Mouse (Mus musculus): ENCODE measurements around the gene Ube2h. TPM values are rescaled to one million over a fixed set of nuclear protein-coding genes. Genes with fewer than 3 reads are reported as not detected.

The Ube2h gene
- polyA plus RNA-seq, 1 experiment from 2014 or later: 44.4 TPM

DNA sequence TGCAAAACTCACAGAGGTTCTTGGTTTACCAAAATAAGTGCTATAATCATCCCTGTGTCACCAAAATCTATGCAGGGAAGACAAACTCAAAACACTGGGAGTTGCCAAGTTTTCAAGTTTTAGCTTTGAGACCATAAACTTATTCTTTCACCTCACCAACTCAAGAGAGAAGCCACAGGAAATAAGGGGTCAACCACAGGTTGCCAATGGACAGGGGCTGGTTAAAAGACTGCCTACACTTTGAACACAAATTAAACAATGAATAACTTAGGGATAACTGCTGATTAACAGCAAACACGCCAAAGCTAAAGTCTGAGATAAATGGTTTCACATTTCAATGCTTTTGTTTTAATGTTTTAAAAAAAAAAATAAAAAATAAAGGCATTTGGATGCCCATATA lies 5.2 kb downstream of the Ube2h start:
- Histone ChIP-seq H3K9ac (no peak overlapping the region), H3K27ac (no peak overlapping the region), H3K9me3 (no peaks in the 10 kb centered on the region), H3K4me2 (no peak overlapping the region), H3K36me3 (peaks cover 38% of the 10 kb centered on the region), H3K27me3 (no peaks in the 10 kb centered on the region), H3K4me3 (no peak overlapping the region), H3K4me1 (peaks cover 28% of the 10 kb centered on the region)
- 71% methylated on average over 1 of the region's 1 CpGs for WGBS
- ATAC-seq (ENCODE audit: insufficient number of reproducible peaks, insufficient read depth, low FRiP score, low TSS enrichment, low read depth): no peak

DNA sequence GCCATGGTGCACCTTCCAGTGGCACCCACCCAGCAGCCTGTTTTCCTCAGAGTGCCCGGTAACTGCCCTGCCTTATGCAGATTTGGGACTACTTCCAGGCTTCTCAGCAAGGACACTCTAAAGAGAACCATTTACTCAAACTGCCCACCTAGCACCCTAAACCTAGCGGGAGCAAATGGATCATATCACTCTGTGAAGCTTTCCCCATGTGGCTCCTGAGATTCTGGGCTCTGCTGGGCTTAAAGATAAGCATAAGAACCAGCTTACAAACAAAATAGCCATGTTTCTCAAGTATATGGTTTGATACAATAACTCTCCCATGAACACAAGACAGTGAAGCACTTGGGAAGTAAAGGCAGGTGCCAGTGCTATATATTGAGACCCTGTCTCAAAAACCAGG lies 11.8 kb downstream of the Ube2h start:
- H3K9ac ChIP-seq: no peak overlapping the region
- ATAC-seq (ENCODE audit: insufficient number of reproducible peaks, insufficient read depth, low FRiP score, low TSS enrichment, low read depth): no peak
- no peak overlapping the region for H3K4me2 ChIP-seq

DNA sequence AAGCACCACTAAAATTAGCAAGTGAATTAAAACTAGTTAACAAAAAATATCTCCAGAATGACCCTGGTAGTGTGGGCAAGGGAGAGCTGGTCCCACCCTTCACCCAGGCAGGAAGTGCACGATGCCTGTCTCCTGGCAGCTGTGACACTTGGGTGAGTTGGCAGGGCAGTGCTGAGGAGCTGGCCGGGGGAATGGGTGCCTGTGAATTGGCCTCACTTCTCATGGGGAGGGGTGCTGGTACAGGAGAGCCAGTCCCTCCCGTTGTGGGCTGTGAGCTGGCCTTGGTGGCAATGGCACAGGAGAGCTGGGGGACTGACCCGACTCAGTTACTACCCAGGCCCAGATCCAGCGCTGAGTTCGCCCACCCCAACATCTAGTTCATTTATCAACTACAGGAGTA lies 16.4 kb downstream of the Ube2h start:
- ATAC-seq (ENCODE audit: insufficient number of reproducible peaks, insufficient read depth, low FRiP score, low TSS enrichment, low read depth): no peak
- Histone ChIP-seq H3K36me3 (peaks cover 46% of the 10 kb centered on the region), H3K27ac (no peak overlapping the region), H3K4me3 (no peak overlapping the region), H3K4me1 (no peaks in the 10 kb centered on the region), H3K9ac (no peak overlapping the region), H3K4me2 (no peak overlapping the region), H3K27me3 (no peaks in the 10 kb centered on the region), H3K9me3 (no peaks in the 10 kb centered on the region)
- 92% methylated on average over 6 of the region's 6 CpGs for WGBS

More for the DNA sequence above, 11.8 kb downstream of the Ube2h start:
- Histone ChIP-seq H3K9me3 (no peaks in the 10 kb centered on the region), H3K36me3 (peaks cover 51% of the 10 kb centered on the region), H3K27me3 (no peaks in the 10 kb centered on the region), H3K4me3 (no peak overlapping the region), H3K4me1 (no peaks in the 10 kb centered on the region), H3K27ac (no peak overlapping the region)
- 95% methylated on average over 2 of the region's 2 CpGs for WGBS

DNA sequence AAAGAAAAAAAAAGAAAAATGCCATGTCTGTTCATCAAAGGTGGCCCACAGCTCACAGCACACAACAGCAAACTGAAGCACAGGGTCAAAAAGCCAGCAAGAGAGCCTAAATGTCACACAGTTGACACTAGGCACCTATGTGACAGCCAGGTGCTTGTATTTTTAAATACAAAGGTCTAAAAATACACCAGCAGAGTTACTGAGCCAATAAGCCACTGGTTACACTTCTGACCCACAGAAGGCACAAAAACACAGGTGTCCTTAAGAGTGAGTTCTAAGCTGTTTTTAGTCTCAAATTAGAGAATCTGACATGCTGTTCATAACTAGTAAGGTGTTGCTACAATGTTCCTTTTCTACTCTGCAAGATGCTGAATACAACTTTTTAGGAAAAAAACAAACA lies 17.7 kb downstream of the Ube2h start:
- Histone ChIP-seq H3K27me3 (no peaks in the 10 kb centered on the region), H3K9me3 (no peaks in the 10 kb centered on the region), H3K27ac (no peak overlapping the region), H3K36me3 (peaks cover 49% of the 10 kb centered on the region), H3K9ac (no peak overlapping the region), H3K4me3 (no peak overlapping the region), H3K4me2 (no peak overlapping the region), H3K4me1 (no peaks in the 10 kb centered on the region)
- ATAC-seq (ENCODE audit: insufficient number of reproducible peaks, insufficient read depth, low FRiP score, low TSS enrichment, low read depth): no peak

DNA sequence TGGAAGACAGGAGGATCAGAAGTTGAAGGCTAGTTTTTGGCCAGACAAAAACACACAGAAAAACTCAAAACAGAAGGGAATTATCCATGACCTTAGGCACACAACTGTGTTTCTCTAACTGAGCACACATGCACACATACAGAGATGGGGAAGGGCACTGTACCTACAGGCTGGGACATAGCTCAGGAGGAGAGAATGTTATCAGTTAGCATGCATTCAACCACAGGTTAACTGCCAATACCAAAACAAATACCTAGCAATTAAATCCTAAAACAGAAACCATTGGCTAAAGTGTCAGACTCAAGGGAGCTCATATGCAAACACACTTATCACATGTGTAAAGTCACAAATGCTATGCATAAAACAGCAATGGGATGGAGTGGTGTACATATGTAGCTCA lies 20.2 kb downstream of the Ube2h start:
- no peak for ATAC-seq (ENCODE audit: insufficient number of reproducible peaks, insufficient read depth, low FRiP score, low TSS enrichment, low read depth)
- no peak overlapping the region for H3K4me2 ChIP-seq
- no peaks in the 10 kb centered on the region for H3K9me3 ChIP-seq
- H3K9ac ChIP-seq: no peak overlapping the region
- H3K27ac ChIP-seq: no peak overlapping the region
- H3K4me3 ChIP-seq: no peak overlapping the region
- H3K27me3 ChIP-seq: no peaks in the 10 kb centered on the region
- peaks cover 54% of the 10 kb centered on the region for H3K36me3 ChIP-seq
- H3K4me1 ChIP-seq: no peaks in the 10 kb centered on the region

DNA sequence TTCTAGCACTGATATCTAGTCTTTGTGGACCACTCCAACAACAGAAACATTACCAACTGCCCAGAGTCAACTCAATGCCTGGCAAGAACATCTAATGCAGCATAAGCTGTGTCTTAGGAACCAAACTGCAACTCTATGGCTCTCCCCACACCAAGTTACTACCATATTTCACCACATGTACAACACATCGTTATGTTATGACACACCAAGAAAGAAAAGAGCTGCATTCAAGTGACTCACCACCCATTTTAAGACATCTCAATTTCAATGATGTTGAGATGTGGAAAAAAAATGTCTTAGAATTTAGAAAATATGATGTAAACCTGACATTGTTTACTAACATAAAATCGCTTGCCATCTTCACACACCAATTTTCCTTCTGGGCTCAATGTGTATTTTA lies 22.0 kb downstream of the Ube2h start:
- Histone ChIP-seq H3K4me1 (no peaks in the 10 kb centered on the region), H3K9me3 (no peaks in the 10 kb centered on the region), H3K4me2 (no peak overlapping the region), H3K27me3 (no peaks in the 10 kb centered on the region), H3K9ac (no peak overlapping the region), H3K36me3 (peaks cover 56% of the 10 kb centered on the region), H3K4me3 (no peak overlapping the region), H3K27ac (no peak overlapping the region)
- ATAC-seq (ENCODE audit: insufficient number of reproducible peaks, insufficient read depth, low FRiP score, low TSS enrichment, low read depth): no peak
- 92% methylated on average over 2 of the region's 2 CpGs for WGBS

DNA sequence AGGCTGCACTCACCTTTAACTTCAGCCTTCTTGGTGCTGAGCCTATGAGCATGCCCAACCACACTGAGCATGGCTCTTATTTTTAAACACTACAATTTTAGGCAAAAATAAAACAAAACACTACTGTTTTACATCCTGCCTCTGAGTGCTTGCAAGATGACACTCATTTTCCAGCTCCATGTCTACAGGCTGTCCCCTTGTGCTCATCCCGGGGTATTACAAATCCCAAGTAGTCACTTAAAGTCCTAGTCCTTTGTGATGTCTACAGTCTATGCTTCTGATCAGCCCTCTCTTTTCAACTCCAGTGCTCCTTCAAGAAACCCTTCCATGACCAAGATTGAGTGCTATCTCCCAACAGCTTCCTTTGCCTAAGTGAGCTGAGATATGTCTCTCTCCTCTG lies 26.0 kb downstream of the Ube2h start:
- Histone ChIP-seq H3K4me1 (peaks cover 5% of the 10 kb centered on the region; the same call in 1 of the 2 replicates), H3K36me3 (peaks cover 38% of the 10 kb centered on the region), H3K4me3 (no peak overlapping the region), H3K9me3 (no peaks in the 10 kb centered on the region), H3K27ac (no peak overlapping the region), H3K9ac (no peak overlapping the region), H3K4me2 (no peak overlapping the region), H3K27me3 (no peaks in the 10 kb centered on the region)
- WGBS: 58% methylated on average over 1 of the region's 1 CpGs
- ATAC-seq (ENCODE audit: insufficient number of reproducible peaks, insufficient read depth, low FRiP score, low TSS enrichment, low read depth): no peak

DNA sequence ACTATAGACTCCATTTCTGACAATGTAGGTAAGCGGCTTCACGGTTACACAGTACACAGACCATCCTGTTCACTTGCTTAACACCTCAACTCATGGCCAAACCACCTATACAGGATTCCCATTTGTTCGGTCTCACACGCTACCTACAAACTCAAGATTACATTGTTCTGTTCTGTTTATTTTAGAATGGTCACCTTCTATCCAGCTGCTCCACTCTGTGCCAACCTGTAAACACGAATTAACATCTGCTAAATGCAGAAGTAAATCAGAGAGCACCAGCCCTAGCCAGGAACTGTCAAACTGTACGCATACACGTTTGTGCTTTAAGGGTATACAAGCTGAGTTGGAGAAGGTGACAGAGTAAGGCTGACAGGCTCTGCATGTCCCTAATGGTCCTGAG lies 27.5 kb downstream of the Ube2h start:
- H3K4me2 ChIP-seq: no peak overlapping the region
- no peaks in the 10 kb centered on the region for H3K27me3 ChIP-seq
- no peaks in the 10 kb centered on the region for H3K9me3 ChIP-seq
- H3K27ac ChIP-seq: no peak overlapping the region
- 95% methylated on average over 7 of the region's 7 CpGs for WGBS
- no peak overlapping the region for H3K9ac ChIP-seq
- no peak for ATAC-seq (ENCODE audit: insufficient number of reproducible peaks, insufficient read depth, low FRiP score, low TSS enrichment, low read depth)
- peaks cover 5% of the 10 kb centered on the region; the same call in 1 of the 2 replicates for H3K4me1 ChIP-seq
- no peak overlapping the region for H3K4me3 ChIP-seq
- H3K36me3 ChIP-seq: peaks cover 41% of the 10 kb centered on the region

DNA sequence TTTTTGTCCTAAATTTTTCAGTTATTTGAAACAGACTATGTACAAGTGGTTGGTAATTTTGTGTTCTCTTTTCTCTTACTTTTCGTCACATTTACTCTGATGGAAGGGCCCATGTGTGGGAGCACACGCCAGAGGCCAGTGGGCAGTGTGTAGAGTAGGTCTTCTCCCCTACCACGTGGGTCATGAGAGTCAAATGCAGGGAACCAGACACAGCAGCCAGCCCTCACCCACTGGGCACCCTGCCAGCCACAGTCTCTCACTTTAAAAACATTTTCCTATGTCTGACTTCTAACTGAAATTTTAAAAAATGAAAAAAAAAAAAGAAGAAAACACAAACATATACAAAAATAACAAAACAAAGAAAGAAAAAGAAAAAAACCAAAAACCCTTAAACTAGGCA lies 28.0 kb downstream of the Ube2h start:
- ATAC-seq (ENCODE audit: insufficient number of reproducible peaks, insufficient read depth, low FRiP score, low TSS enrichment, low read depth): no peak

DNA sequence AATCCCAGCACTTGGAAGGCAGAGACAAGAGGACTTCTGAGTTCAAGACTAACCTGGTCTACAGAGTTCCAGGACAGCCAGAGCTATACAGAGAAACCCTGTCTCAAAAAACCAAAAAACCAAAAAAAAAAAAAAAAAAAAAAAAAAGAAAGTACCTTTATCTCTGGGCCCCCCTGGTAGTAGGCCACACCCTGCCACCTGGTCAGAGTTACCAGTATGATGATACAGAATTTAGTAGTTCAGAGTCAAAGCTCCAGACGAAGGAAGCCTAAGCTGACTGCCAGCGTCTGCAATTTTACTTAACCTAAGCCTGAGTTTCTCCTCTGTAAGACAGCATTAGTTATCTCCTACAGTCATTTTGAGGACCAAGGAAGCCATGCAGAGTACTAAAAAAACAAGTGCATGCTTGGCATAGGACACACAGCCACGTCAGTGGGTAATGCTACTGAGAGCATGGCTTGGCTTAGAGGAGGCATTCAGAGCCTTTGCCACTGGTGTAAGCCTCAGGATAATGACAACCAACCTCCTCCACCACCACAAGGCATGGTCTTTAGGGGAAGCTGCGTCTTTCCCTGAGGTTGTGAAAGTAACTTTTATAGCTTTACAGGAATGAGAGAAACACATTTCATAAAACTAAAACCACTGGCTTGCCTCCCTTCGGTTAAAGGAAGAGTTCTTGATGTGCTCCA lies 29.0 kb downstream of the Ube2h start:
- peaks cover 5% of the 10 kb centered on the region; the same call in 1 of the 2 replicates for H3K4me1 ChIP-seq
- no peaks in the 10 kb centered on the region for H3K27me3 ChIP-seq
- no peak overlapping the region for H3K4me2 ChIP-seq
- no peak overlapping the region; the same call in 1 of the 2 replicates for H3K27ac ChIP-seq
- no peak overlapping the region for H3K4me3 ChIP-seq
- H3K9ac ChIP-seq: no peak overlapping the region
- peaks cover 51% of the 10 kb centered on the region for H3K36me3 ChIP-seq
- WGBS: 67% methylated on average over 5 of the region's 5 CpGs
- ATAC-seq (ENCODE audit: insufficient number of reproducible peaks, insufficient read depth, low FRiP score, low TSS enrichment, low read depth): no peak
- H3K9me3 ChIP-seq: no peaks in the 10 kb centered on the region

More for the DNA sequence above, 28.0 kb downstream of the Ube2h start:
- Histone ChIP-seq H3K4me1 (peaks cover 5% of the 10 kb centered on the region; the same call in 1 of the 2 replicates), H3K27me3 (no peaks in the 10 kb centered on the region), H3K4me2 (no peak overlapping the region), H3K36me3 (peaks cover 46% of the 10 kb centered on the region), H3K9ac (no peak overlapping the region), H3K4me3 (no peak overlapping the region), H3K27ac (no peak overlapping the region), H3K9me3 (no peaks in the 10 kb centered on the region)
- WGBS: 75% methylated on average over 3 of the region's 3 CpGs

DNA sequence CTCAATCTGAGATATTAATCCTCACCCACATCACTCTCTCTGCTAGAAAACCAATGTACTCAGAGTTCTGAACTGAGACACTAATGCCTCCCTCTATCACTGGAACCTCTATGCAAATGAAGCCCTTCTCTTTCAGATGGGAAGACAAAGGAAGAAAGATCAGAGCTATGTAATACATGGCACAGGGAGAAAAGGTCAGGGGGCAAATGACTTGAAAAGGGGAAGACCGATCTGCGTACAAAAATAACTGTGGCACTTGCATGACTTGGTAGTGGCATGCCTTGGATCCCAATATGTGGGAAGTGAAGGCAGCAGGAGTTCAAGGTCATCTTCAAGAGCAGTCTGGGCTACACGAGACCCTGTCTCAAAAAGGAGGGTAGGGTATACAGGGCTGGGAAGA lies 31.4 kb downstream of the Ube2h start:
- H3K4me1 ChIP-seq: peaks cover 5% of the 10 kb centered on the region; the same call in 1 of the 2 replicates
- H3K27me3 ChIP-seq: no peaks in the 10 kb centered on the region
- H3K9ac ChIP-seq: no peak overlapping the region
- H3K9me3 ChIP-seq: no peaks in the 10 kb centered on the region
- ATAC-seq (ENCODE audit: insufficient number of reproducible peaks, insufficient read depth, low FRiP score, low TSS enrichment, low read depth): no peak
- H3K27ac ChIP-seq: no peak overlapping the region
- H3K4me2 ChIP-seq: no peak overlapping the region
- 65% methylated on average over 3 of the region's 3 CpGs for WGBS
- peaks cover 39% of the 10 kb centered on the region for H3K36me3 ChIP-seq
- H3K4me3 ChIP-seq: no peak overlapping the region

DNA sequence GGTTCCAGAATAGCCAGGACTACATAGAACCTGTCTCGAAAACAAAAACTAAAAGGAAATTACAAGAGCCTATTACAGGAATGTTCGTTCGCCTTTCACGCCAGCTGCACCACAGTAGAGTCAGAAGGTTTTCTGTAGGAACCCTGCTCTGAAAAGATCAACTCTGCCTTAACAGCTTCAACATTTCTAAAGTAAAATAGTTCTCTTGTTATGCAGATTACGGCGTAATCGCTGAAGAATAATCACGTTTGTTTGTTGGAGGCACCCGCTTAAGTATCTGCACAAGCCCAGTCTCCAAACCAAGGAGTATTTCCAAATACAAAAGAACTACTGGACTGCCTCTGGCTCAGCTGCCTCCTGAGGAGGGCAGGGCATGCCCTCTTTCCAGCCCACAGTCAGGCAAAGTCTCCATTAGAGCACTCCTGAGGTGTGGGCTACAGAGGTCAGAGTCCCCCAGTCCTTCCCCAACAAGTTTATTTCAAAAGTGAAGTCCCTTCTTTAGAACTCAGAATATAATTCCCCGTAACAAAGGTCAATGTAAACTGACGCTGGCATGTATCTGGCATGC lies 31.9 kb downstream of the Ube2h start:
- no peak for ATAC-seq (ENCODE audit: insufficient number of reproducible peaks, insufficient read depth, low FRiP score, low TSS enrichment, low read depth)
- Histone ChIP-seq H3K36me3 (peaks cover 40% of the 10 kb centered on the region), H3K4me1 (peaks cover 5% of the 10 kb centered on the region; the same call in 1 of the 2 replicates), H3K27ac (no peak overlapping the region), H3K4me3 (no peak overlapping the region), H3K9me3 (no peaks in the 10 kb centered on the region), H3K9ac (no peak overlapping the region), H3K27me3 (no peaks in the 10 kb centered on the region), H3K4me2 (no peak overlapping the region)
- WGBS: 81% methylated on average over 11 of the region's 11 CpGs
